In the genomic region with DNA sequence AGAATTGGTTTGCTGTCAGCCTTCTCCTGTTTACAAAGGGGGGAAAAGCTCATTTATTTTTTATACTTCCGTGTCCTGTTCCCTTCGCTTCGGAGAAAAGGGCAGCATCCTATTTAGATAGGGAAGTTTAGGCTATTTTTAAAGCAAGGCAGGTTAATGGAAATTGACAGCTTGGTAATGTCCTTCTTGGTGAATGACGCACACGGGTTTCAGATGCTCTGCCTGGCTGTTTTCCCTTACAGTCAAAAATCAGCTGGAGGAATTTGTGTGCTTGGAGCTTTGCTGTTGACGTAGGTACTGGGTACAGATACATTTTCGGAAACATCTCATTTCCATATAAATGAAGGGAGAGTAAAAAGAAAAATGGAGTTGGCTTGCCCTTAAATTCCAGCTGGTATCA, we compare ENCODE assay signal across 22 mouse cellular contexts. TPM values are rescaled to one million over a fixed set of nuclear protein-coding genes. Genes with fewer than 3 reads are reported as not detected.
A peak's percentile ranks its signal among the peaks of the same experiment; 100 is the strongest.
DNase-seq lines count a peak whose midpoint lies in the region; ATAC-seq and TF ChIP-seq lines count a peak whose summit lies in the region.
"Had no signal": no experiment of that assay in that cellular context is flagged by ENCODE, and none has a peak within 500 bp of the region (broad histone marks: within the 10 kb centered on the region; RNA-seq: fewer than 3 reads in every experiment).

No protein-coding gene starts in this region.

- no peaks in the 10 kb centered on the region for H3K9me3 ChIP-seq in liver, postnatal 0 days (ENCODE audit: low read length)
- H3K9me3 ChIP-seq in liver, embryonic 11.5 days (ENCODE audit: control insufficient read depth, low read length): no peaks in the 10 kb centered on the region
- H3K9me3 ChIP-seq: embryonic facial prominence, embryonic 12.5 days; hindbrain, embryonic 15.5 days; neural tube, embryonic 13.5 days; stomach, embryonic 15.5 days had no signal

- TF ChIP-seq EP300 in liver, postnatal 0 days (IDR thresholded peaks at IDR 0.05; ENCODE audit: low read depth): peak; percentile 45; the same call in 1 of the 2 replicates

- H3K4me1 ChIP-seq in liver, postnatal 0 days (ENCODE audit: insufficient read depth): no peaks in the 10 kb centered on the region
- no peaks in the 10 kb centered on the region for H3K4me1 ChIP-seq in liver, embryonic 11.5 days (replicated peaks; ENCODE audit: control insufficient read depth, insufficient read depth, low read length)
- H3K4me1 ChIP-seq: embryonic facial prominence, embryonic 12.5 days; hindbrain, embryonic 15.5 days; neural tube, embryonic 13.5 days; stomach, embryonic 15.5 days had no signal

- no peak overlapping the region for H3K4me3 ChIP-seq in liver, postnatal 0 days (ENCODE audit: low read depth, low read length)
- H3K4me3 ChIP-seq in liver, embryonic 11.5 days (ENCODE audit: low read depth, low read length): no peak overlapping the region
- H3K4me3 ChIP-seq: embryonic facial prominence, embryonic 12.5 days; hindbrain, embryonic 15.5 days; myocyte; neural tube, embryonic 13.5 days; stomach, embryonic 15.5 days had no signal

- H3K27me3 ChIP-seq in liver, postnatal 0 days (ENCODE audit: insufficient read depth, low read length): no peaks in the 10 kb centered on the region
- H3K27me3 ChIP-seq in liver, embryonic 11.5 days (replicated peaks; ENCODE audit: control insufficient read depth, insufficient read depth, low read length): no peaks in the 10 kb centered on the region
- H3K27me3 ChIP-seq: embryonic facial prominence, embryonic 12.5 days; hindbrain, embryonic 15.5 days; neural tube, embryonic 13.5 days; stomach, embryonic 15.5 days had no signal

- peak; percentile 28 to 39 for DNase-seq in cerebellum, adult 18-20 months
- DNase-seq in cerebellum, postnatal 4 days (ENCODE audit: low spot score in 2 of 2): no peak
- DNase-seq in heart, adult 11 months: peak; percentile 59
- DNase-seq in heart, postnatal 10 days: no peak
- DNase-seq in liver, postnatal 0 days: no peak
- no peak for DNase-seq in liver, embryonic 11.5 days (ENCODE audit: low spot score)
- peak; percentile 79 for DNase-seq in brain, adult 2 months (ENCODE audit: low read depth, low spot score)
- DNase-seq: adrenal gland, postnatal 25 days; forebrain, postnatal 0 days; kidney, adult 2 months; kidney, postnatal 10 days; thymus, adult 18-20 months; thymus, postnatal 36 days had no signal

- no peak for TF ChIP-seq CTCF in liver, postnatal 0 days (IDR thresholded peaks at IDR 0.05; ENCODE audit: low read depth)

- 78% methylated on average over 7 of the region's 7 CpGs for WGBS in liver, postnatal 0 days (ENCODE audit: insufficient replicate concordance)
- 84% methylated on average over 7 of the region's 7 CpGs for WGBS in liver, embryonic 11.5 days

- no peak for ATAC-seq in liver, postnatal 0 days
- no peak for ATAC-seq in liver, embryonic 11.5 days (replicated peaks; ENCODE audit: low FRiP score)
- ATAC-seq in activated CD4-positive, CD25-positive, alpha-beta regulatory T cell, adult 4 months: no peak
- ATAC-seq: CD4-positive, CD25-positive, alpha-beta regulatory T cell, adult 4 months; forebrain, postnatal 0 days; midbrain, embryonic 16.5 days had no signal

- H3K27ac ChIP-seq in liver, postnatal 0 days (ENCODE audit: low read depth): no peak overlapping the region
- no peak overlapping the region for H3K27ac ChIP-seq in liver, embryonic 11.5 days (ENCODE audit: low read depth, low read length)
- H3K27ac ChIP-seq: embryonic facial prominence, embryonic 12.5 days; hindbrain, embryonic 15.5 days; liver, embryonic 14.5 days; neural tube, embryonic 13.5 days; stomach, embryonic 15.5 days had no signal

- H3K36me3 ChIP-seq in liver, postnatal 0 days (replicated peaks; ENCODE audit: insufficient read depth, low read length): no peaks in the 10 kb centered on the region
- H3K36me3 ChIP-seq in liver, embryonic 11.5 days (ENCODE audit: control insufficient read depth, insufficient read depth, low read length): no peaks in the 10 kb centered on the region
- H3K36me3 ChIP-seq: embryonic facial prominence, embryonic 12.5 days; hindbrain, embryonic 15.5 days; neural tube, embryonic 13.5 days; stomach, embryonic 15.5 days had no signal

- no peak overlapping the region for H3K9ac ChIP-seq in liver, postnatal 0 days (replicated peaks)
- H3K9ac ChIP-seq in liver, embryonic 11.5 days (ENCODE audit: low read depth, low read length): no peak overlapping the region
- H3K9ac ChIP-seq: embryonic facial prominence, embryonic 12.5 days; forebrain, postnatal 0 days; hindbrain, embryonic 15.5 days; liver, embryonic 14.5 days; neural tube, embryonic 13.5 days; stomach, embryonic 15.5 days had no signal

- H3K4me2 ChIP-seq in liver, postnatal 0 days (ENCODE audit: low read depth, low read length): no peak overlapping the region
- H3K4me2 ChIP-seq in liver, embryonic 11.5 days: no peak overlapping the region
- H3K4me2 ChIP-seq: embryonic facial prominence, embryonic 12.5 days; hindbrain, embryonic 15.5 days; neural tube, embryonic 13.5 days; stomach, embryonic 15.5 days had no signal

- intact Hi-C loops in heart, postnatal 10 days (cut with DNase I): no loop called here

RNA-seq across cellular contexts. Expression of a gene that starts 44.4 kb away (rescaled TPM):
- total RNA-seq in heart, postnatal 10 days (2021): 10 to 100 TPM; 36.3 to 53.4 TPM
- 123 and 134 TPM in 2 replicates for polyA plus RNA-seq in liver, postnatal 0 days (2015; fragmentation: Nextera tagmentation; extraction: Ambion mirVana)
- 34.8 and 37.1 TPM in 2 replicates for polyA plus RNA-seq in liver, embryonic 11.5 days (2014; fragmentation: Nextera tagmentation; extraction: Ambion mirVana)
- 10 to 100 TPM in 1 of 2 experiments, 1 to 10 TPM in 1; 9.3 to 10.2 TPM for polyA plus RNA-seq in activated CD4-positive, CD25-positive, alpha-beta regulatory T cell, adult 4 months (2017; shearing (Covaris generic))

Comparison
In these comparisons a context has a peak if more than half of its experiments do, and no peak if none do; other contexts are left out.
1. DNase-seq: peak in cerebellum, adult 18-20 months (2 of 2), heart, adult 11 months (single experiment) and brain, adult 2 months (single experiment); none in cerebellum, postnatal 4 days (0 of 2), heart, postnatal 10 days (0 of 2), liver, postnatal 0 days (single experiment) and liver, embryonic 11.5 days (single experiment).